Mouse (Mus musculus) kidney, postnatal 14 days (tissue): Measurements from ENCODE around the gene Atf2.
"Not testable (repeated sequence)": the region's sequence is repeated elsewhere in the genome, so short reads cannot be mapped to it uniquely, and the experiment has no call there.

ENCODE experiments used
- DNase-seq: peaks from one replicate; pipeline ENCODE4 v3.0.0; 2022; ENCODE audit warnings: mixed read lengths

Atf2 gene

GRCm38 (mm10) chr2:73877891-73878290 is 14.5 kb downstream of the Atf2 start:
- no peak for DNase-seq

- DNase-seq = peak; percentile 62
Observed at GRCm38 (mm10) chr2:73867764-73868487, 24.5 kb downstream of the Atf2 start.

- DNase-seq = no peak
Observed at GRCm38 (mm10) chr2:73860046-73860624, 32.3 kb downstream of the Atf2 start.

DNA sequence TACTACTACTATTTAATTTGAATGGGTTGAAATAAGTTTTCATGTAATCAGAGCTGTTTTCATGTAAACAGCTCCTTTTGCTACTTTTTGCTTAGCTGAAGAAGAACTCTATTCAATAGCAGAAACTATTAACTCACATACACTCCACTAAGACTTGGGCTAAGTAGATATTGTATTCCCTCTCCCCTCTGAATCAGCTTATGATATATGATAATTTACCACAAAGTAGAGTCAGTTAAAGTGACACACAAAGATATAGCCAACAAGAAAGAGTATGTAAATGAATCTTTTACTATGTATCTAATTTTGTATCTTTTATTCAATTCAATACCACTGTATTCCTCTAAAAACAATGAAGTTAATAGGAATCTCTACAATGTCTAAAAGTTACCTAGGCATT is 35.1 kb downstream of the Atf2 start:
- DNase-seq = no peak

DNA sequence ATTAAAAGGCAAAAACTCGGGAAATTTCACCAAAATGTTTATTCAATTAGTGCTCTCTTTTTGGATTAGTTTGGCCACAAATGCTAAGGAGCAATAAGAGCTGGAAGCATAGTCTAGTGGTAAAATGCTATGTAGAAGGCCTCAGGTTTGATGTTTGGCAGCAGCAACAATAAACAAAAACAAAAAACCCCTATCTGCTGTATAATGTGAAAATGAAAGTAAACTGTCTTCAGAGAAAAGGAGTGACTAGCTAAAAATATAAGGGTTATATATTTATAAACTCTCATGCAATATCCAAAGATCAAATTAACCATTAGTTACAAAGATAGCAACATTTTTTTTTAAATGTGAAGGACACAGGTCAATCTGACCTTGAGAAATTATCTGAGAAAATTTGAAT is 36.2 kb downstream of the Atf2 start:
- DNase-seq = no peak

GRCm38 (mm10) chr2:73834406-73835015 is 57.9 kb downstream of the Atf2 start:
- DNase-seq = no peak

- DNase-seq = no peak
Observed at GRCm38 (mm10) chr2:73833284-73833683, 59.2 kb downstream of the Atf2 start.

GRCm38 (mm10) chr2:73818742-73819141 is 73.7 kb downstream of the Atf2 start:
- no peak for DNase-seq

DNA sequence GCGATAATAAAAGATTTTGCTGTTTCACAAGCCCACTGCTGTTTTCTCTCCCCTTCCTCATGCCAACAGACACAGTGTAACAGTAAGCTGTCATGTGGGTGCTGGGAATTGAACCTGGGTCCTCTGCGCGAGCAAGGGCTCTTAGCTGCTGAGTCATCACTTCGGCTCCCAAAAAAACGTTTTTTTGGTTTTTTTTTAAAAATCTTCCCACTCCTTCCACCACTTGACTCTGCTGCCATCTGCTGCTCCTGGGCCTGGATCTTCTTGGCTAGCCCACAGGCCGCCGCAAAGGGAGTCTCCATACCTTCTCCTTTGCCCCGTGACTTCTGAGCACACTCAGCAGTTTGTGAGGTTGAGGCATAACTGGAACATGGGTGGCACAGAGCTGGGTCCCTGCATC is 84.8 kb downstream of the Atf2 start:
- no peak for DNase-seq

- not testable (repeated sequence) for DNase-seq
Observed at GRCm38 (mm10) chr2:73800127-73800526, 92.3 kb downstream of the Atf2 start.

GRCm38 (mm10) chr2:73798786-73799185 is 93.7 kb downstream of the Atf2 start:
- no peak for DNase-seq

DNA sequence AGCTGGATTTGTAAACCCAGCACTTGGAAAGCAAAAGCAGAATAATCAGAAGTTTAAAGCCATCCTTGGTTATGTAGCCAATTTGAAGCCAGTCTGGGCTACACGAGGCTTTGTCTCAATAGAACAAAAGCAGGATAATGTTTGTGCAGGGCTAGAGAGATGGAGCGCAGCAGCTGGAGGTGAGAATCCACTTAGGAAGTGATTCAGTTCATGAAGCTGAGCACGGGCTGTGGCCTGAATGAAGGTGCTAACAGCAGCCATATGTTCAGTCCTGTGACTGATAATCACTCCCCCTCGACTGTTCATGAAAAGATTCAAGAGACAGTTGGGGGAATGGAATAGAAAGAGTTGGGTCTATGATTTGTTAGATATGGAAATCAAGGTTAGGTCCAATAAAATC is 94.3 kb downstream of the Atf2 start:
- DNase-seq = no peak

- no peak for DNase-seq
Observed at GRCm38 (mm10) chr2:73791846-73792630, 100.4 kb downstream of the Atf2 start.

- no peak for DNase-seq
Observed at GRCm38 (mm10) chr2:73790332-73790731, 102.1 kb downstream of the Atf2 start.

DNA sequence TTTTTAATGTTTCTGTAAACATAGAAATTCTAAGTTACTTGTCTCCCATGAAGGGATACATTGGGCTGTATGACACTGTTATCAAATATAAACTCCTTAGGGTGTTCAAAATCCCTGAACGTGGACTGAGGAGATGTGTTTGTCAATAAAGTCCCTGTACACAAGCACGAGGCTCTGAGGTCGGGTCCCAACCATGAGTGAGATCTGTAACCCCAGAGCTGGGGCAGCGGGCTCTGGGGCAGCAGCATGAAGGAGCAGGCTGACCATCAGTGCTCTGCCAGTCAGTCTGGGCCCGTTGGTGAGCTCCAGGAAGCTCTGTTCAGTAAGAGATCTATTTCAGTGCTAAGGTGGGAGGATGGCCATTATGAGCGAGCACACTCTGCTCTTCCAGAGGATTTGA is 104.0 kb downstream of the Atf2 start:
- DNase-seq = no peak

- DNase-seq = no peak
Observed at GRCm38 (mm10) chr2:73782371-73782905, 110.0 kb downstream of the Atf2 start.

DNA sequence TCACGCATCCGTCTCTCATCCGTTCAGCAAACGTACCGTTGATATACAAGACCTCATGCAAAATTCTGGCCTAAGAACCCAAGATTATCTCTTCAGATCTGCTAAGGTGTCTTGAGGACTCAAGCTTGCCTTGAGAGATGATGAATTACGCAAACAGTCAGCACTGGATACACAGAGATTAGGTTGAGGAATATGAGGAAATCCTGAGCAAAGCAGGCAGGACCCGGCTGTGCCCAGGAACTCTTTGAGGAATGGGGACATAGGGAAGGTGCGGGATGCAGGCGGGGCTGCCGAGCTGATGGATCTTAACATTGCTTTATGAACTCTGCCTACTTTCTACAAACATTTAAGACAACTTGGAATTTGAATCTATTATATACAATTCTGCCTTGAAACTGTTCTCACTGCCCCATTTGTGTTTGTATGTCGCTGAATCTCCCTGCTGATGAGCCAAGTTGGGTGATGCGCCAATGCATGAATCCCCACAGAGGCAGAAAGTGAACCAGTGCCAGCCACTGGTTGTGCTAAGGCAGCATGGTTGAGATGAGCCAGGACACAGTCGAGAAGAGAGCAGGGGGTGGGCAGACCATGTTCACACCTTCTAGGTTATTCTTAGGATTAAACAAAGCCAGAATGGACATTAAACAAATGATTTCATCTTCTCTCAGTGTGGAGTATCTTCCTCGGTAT is 112.0 kb downstream of the Atf2 start:
- DNase-seq = no peak

DNA sequence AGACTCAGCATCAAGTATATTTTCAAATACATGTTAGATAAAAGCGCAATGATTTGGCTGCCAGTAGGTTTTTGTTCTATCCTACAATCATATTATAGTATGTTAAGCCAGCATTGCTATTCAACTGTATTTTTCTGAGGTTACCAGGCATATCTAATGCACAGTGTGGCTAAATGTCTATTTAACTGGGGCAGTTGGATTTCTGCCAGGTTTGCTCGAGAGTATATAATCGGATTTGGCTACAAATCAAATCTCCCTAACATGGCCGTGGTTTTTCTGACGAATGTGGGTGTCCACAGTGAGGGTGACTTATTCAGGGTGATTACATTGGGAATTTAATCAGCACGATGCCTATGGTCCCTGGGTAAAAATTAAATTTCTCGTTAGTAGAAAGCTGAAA is 112.6 kb downstream of the Atf2 start:
- no peak for DNase-seq

- DNase-seq = no peak
Observed at GRCm38 (mm10) chr2:73779016-73779595, 113.3 kb downstream of the Atf2 start.

DNA sequence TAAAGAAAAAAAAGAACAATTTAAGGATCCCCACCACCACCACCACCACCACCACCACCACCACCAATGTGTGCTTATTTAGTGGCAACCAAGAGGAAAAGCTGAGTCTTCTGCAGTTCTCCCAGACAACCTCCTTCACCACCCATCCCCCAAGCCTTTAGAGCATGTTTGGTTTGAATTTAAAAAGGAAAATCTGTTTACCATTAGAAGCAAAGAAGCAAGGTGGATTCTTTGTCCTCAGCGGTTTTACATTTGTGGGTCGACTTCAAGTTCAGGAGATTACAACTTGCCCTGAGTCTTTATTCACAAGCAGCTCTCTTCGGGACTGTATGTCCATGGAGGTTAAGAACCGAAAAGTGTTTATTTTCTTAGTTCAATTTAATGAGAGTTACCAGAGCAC is 115.5 kb downstream of the Atf2 start:
- no peak for DNase-seq

DNA sequence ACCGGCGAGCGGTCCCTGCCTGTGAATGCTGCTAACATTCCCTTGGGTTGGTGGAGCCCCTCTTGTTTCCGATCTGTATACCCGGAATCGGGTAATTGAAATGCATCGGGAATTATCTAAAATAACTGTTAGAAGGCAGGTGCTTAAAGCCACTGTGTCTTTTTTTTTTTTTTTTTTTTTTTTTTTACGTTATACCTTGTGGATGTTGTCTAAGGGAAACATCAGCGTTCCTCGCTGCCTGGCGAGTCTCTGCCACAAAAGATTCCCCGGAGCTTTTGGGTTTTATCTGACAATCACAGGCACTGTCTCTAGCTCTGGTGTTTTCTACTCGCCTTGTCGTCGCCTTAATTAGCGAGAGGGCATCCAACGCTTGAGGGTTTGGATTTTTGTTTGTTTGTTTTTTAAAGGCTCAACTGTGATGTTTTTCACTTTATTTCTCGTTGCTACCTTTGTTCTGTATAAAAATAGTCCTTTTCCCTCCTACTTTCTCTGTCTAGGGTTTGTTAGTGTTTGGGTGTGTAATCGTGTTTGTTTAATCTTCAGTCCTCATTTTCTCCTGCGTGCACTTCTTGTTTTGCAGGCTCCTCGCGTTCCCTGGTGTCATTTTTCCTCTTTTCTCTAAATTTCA is 116.6 kb downstream of the Atf2 start:
- no peak for DNase-seq
